Mouse (Mus musculus) T-helper 1 cell (primary cell): ENCODE results near the gene Stk38l.
"Not testable (repeated sequence)": the region's sequence is repeated elsewhere in the genome, so short reads cannot be mapped to it uniquely, and the experiment has no call there.

Experiments used
- in situ Hi-C: fragments of 300-600 bp; cut with MboI, MseI; formaldehyde crosslinking; loops from one replicate; pipeline ENCODE4 v1.15.1; 2025; ENCODE audit warnings: high pct_unique_total_duplicates

The Stk38l gene

GRCm38 (mm10) chr6:146770005-146770745, 45.4 kb downstream of the Stk38l start:
- in situ Hi-C loops, result loop anchor here (25.0 kb wide), 1 partner anchor 783 kb away; no protein-coding TSS in a partner anchor

GRCm38 (mm10) chr6:146770808-146771207, 46.0 kb downstream of the Stk38l start:
- in situ Hi-C loops, result loop anchor here (25.0 kb wide), 1 partner anchor 784 kb away; no protein-coding TSS in a partner anchor

- in situ Hi-C loops, result not testable (repeated sequence)
These were observed 51.1 kb downstream of the Stk38l start for GRCm38 (mm10) chr6:146775864-146776263.

- in situ Hi-C loops, result no loop called here
These were observed 52.0 kb downstream of the Stk38l start for GRCm38 (mm10) chr6:146776610-146777389.

- in situ Hi-C loops, result no loop called here
These were observed 53.3 kb downstream of the Stk38l start for GRCm38 (mm10) chr6:146778055-146778454.

GRCm38 (mm10) chr6:146781566-146781965, 56.8 kb downstream of the Stk38l start:
- in situ Hi-C loops, result no loop called here

GRCm38 (mm10) chr6:146793527-146793926, 68.7 kb downstream of the Stk38l start:
- in situ Hi-C loops, result no loop called here

- in situ Hi-C loops, result no loop called here
These were observed 70.5 kb downstream of the Stk38l start for GRCm38 (mm10) chr6:146795166-146795923.

GRCm38 (mm10) chr6:146795924-146796545, 71.2 kb downstream of the Stk38l start, which contains the start of gene Arntl2:
Gene Arntl2, plus strand, starts transcription at chr6:146796055.
- in situ Hi-C loops, result no loop called here

GRCm38 (mm10) chr6:146797446-146797845, 72.7 kb downstream of the Stk38l start:
- in situ Hi-C loops, result no loop called here

GRCm38 (mm10) chr6:146809991-146810390, 85.2 kb downstream of the Stk38l start:
- in situ Hi-C loops, result no loop called here

- in situ Hi-C loops, result no loop called here
These were observed 88.2 kb downstream of the Stk38l start for GRCm38 (mm10) chr6:146813007-146813406.

GRCm38 (mm10) chr6:146820177-146820965, 95.6 kb downstream of the Stk38l start:
- in situ Hi-C loops, result no loop called here

- in situ Hi-C loops, result no loop called here
These were observed 97.2 kb downstream of the Stk38l start for GRCm38 (mm10) chr6:146821958-146822357.

- in situ Hi-C loops, result no loop called here
These were observed 100.1 kb downstream of the Stk38l start for GRCm38 (mm10) chr6:146824727-146825486.

GRCm38 (mm10) chr6:146825487-146825773, 100.6 kb downstream of the Stk38l start:
- in situ Hi-C loops, result no loop called here
